Mouse (Mus musculus): ENCODE results near the gene Ptprn2. TPM values are rescaled to one million over a fixed set of nuclear protein-coding genes. Genes with fewer than 3 reads are reported as not detected.
A peak's percentile ranks its signal among the peaks of the same experiment; 100 is the strongest.

The Ptprn2 gene
- polyA plus RNA-seq, 1 experiment from 2014 or later, result 12.2 TPM

DNA sequence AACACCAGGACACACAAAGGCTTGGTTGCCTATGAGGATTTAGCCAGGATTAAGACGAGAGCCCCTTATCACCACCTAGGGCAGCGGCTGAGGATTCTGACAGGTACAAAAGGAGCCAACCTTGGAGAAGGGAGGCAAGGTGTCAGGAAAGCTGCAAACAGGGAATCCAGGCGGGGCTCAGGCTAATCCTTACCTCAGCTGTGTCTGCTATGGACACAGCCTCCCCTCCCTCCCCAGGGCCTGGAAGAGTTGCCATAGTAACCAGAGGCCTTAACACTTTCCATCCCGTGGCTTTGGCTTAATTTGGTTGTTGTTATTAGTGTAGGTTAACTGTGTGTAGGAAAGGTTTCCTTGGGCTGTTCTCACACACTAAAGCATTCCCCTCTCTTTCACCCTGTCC lies 787.6 kb downstream of the Ptprn2 start:
- Histone ChIP-seq H3K4me1 (peaks cover 56% of the 10 kb centered on the region), H3K9me3 (no peaks in the 10 kb centered on the region), H3K4me2 (replicated peaks) (no peak overlapping the region), H3K36me3 (peaks cover 90% of the 10 kb centered on the region), H3K27ac (replicated peaks) (peak overlapping the region; percentile 89), H3K27me3 (no peaks in the 10 kb centered on the region), H3K4me3 (no peak overlapping the region), H3K9ac (replicated peaks) (0 out of 2 replicates have a peak overlapping the region, but pooled peaks have one; percentile 20)
- WGBS, result 5% methylated on average over 4 of the region's 4 CpGs
- peak; percentile 74 for ATAC-seq (ENCODE audit: low FRiP score, low read depth)

DNA sequence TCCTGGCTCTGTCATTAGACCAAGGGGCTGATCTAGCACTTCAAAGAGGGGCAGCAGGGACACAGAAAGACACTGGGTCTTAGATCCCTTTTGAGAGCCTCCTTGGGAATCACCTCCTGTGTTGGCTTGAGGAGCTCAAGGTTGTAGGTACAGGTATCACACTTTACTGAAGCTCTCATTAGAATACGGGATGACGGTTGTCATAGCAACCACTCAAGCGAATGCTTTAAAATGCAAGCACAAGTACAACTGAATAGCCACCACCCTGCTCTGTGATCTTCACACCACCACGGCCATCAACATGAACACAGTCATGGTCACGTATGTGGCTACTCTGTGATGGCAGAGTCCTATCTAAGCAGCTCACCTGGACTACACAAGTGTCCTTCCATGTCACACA lies 789.1 kb downstream of the Ptprn2 start:
- Histone ChIP-seq H3K4me1 (peaks cover 44% of the 10 kb centered on the region), H3K27ac (replicated peaks) (peak overlapping the region; percentile 89), H3K9me3 (no peaks in the 10 kb centered on the region), H3K36me3 (peaks cover 96% of the 10 kb centered on the region), H3K4me2 (replicated peaks) (no peak overlapping the region), H3K9ac (replicated peaks) (no peak overlapping the region), H3K4me3 (no peak overlapping the region), H3K27me3 (no peaks in the 10 kb centered on the region)
- 73% methylated on average over 5 of the region's 5 CpGs for WGBS
- ATAC-seq (ENCODE audit: low FRiP score, low read depth), result no peak

GRCm38 (mm10) chr12:117280790-117281189 lies 795.3 kb downstream of the Ptprn2 start:
- H3K9ac ChIP-seq (replicated peaks), result no peak overlapping the region
- no peak overlapping the region for H3K27ac ChIP-seq (replicated peaks)
- no peaks in the 10 kb centered on the region for H3K27me3 ChIP-seq
- WGBS, result 95% methylated on average over 3 of the region's 3 CpGs
- no peak for ATAC-seq (ENCODE audit: low FRiP score, low read depth)
- no peaks in the 10 kb centered on the region for H3K9me3 ChIP-seq
- peaks cover 7% of the 10 kb centered on the region; the same call in 1 of the 2 replicates for H3K4me1 ChIP-seq
- H3K4me2 ChIP-seq (replicated peaks), result no peak overlapping the region
- H3K36me3 ChIP-seq, result peaks cover 41% of the 10 kb centered on the region
- H3K4me3 ChIP-seq, result no peak overlapping the region

DNA sequence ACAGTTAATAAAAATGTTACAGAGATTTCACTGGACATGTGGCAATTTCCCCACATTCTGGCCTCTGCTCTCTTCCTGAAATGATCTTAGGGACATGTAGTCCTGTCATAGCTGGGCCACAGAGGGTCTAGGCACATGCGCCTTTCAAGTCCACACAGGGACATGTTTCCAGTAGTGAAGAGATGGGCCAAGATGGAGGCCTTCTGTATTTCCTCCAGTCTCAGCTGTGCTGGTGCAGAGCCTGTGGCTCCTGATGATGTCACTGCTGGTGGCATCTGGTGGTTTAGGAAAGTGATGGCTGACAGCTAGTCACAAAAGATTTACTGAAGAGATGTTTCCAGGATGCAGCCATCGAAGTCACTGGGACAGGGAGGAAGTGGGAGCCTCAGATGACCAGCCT lies 797.1 kb downstream of the Ptprn2 start:
- H3K27ac ChIP-seq (replicated peaks), result peak overlapping the region; percentile 60
- 80% methylated on average over 2 of the region's 2 CpGs for WGBS
- no peaks in the 10 kb centered on the region for H3K27me3 ChIP-seq
- H3K9me3 ChIP-seq, result no peaks in the 10 kb centered on the region
- peaks cover 22% of the 10 kb centered on the region for H3K36me3 ChIP-seq
- no peak overlapping the region for H3K9ac ChIP-seq (replicated peaks)
- H3K4me1 ChIP-seq, result peaks cover 7% of the 10 kb centered on the region; the same call in 1 of the 2 replicates
- no peak for ATAC-seq (ENCODE audit: low FRiP score, low read depth)
- no peak overlapping the region for H3K4me3 ChIP-seq
- H3K4me2 ChIP-seq (replicated peaks), result no peak overlapping the region

- H3K27ac ChIP-seq (replicated peaks), result no peak overlapping the region
These were observed 801.9 kb downstream of the Ptprn2 start for GRCm38 (mm10) chr12:117287456-117287855.

DNA sequence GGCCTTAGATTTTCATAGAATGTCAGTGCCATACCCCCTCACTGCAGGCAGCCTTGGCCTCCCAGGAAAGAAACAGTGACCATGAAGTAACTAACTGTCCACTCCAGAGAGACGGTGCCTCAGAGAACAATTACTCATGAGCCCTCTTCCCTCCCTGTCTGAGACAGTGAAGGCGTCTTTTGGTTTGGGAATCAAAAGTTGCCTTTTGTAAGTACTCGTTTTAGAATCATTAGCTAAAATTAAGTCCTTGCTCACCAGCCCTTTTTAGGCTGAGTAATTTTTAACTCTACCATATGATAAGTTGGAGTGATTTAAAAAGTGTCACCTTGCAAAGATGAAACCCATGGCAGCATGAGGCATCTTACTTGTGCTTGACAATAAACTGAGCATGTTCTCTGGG lies 806.4 kb downstream of the Ptprn2 start:
- H3K36me3 ChIP-seq, result no peaks in the 10 kb centered on the region
- no peak overlapping the region for H3K4me3 ChIP-seq
- H3K27ac ChIP-seq (replicated peaks), result no peak overlapping the region
- WGBS, result 80% methylated on average over 3 of the region's 3 CpGs
- no peak overlapping the region for H3K9ac ChIP-seq (replicated peaks)
- no peak for ATAC-seq (ENCODE audit: low FRiP score, low read depth)
- no peaks in the 10 kb centered on the region for H3K4me1 ChIP-seq
- H3K9me3 ChIP-seq, result no peaks in the 10 kb centered on the region
- no peak overlapping the region for H3K4me2 ChIP-seq (replicated peaks)
- H3K27me3 ChIP-seq, result no peaks in the 10 kb centered on the region

More at GRCm38 (mm10) chr12:117287456-117287855, 801.9 kb downstream of the Ptprn2 start:
- peaks cover 3% of the 10 kb centered on the region; the same call in 1 of the 2 replicates for H3K4me1 ChIP-seq
- no peak overlapping the region for H3K9ac ChIP-seq (replicated peaks)
- WGBS, result 84% methylated on average over 2 of the region's 2 CpGs
- no peaks in the 10 kb centered on the region for H3K36me3 ChIP-seq
- ATAC-seq (ENCODE audit: low FRiP score, low read depth), result no peak
- no peaks in the 10 kb centered on the region for H3K27me3 ChIP-seq
- H3K4me3 ChIP-seq, result no peak overlapping the region
- no peak overlapping the region for H3K4me2 ChIP-seq (replicated peaks)
- no peaks in the 10 kb centered on the region for H3K9me3 ChIP-seq

GRCm38 (mm10) chr12:117296792-117297191 lies 811.3 kb downstream of the Ptprn2 start:
- H3K27me3 ChIP-seq, result no peaks in the 10 kb centered on the region
- no peak for ATAC-seq (ENCODE audit: low FRiP score, low read depth)
- H3K36me3 ChIP-seq, result no peaks in the 10 kb centered on the region
- no peak overlapping the region for H3K4me3 ChIP-seq
- WGBS, result 68% methylated on average over 2 of the region's 2 CpGs
- no peaks in the 10 kb centered on the region for H3K4me1 ChIP-seq
- no peak overlapping the region for H3K4me2 ChIP-seq (replicated peaks)
- no peak overlapping the region for H3K27ac ChIP-seq (replicated peaks)
- H3K9ac ChIP-seq (replicated peaks), result no peak overlapping the region
- no peaks in the 10 kb centered on the region for H3K9me3 ChIP-seq

- Histone ChIP-seq H3K9me3 (no peaks in the 10 kb centered on the region), H3K4me2 (replicated peaks) (no peak overlapping the region), H3K9ac (replicated peaks) (no peak overlapping the region), H3K4me3 (no peak overlapping the region), H3K27me3 (no peaks in the 10 kb centered on the region), H3K4me1 (peaks cover under 1% of the 10 kb centered on the region; the same call in 1 of the 2 replicates), H3K36me3 (no peaks in the 10 kb centered on the region), H3K27ac (replicated peaks) (no peak overlapping the region)
- no peak for ATAC-seq (ENCODE audit: low FRiP score, low read depth)
- WGBS, result 96% methylated on average over 3 of the region's 3 CpGs
These were observed 813.6 kb downstream of the Ptprn2 start for GRCm38 (mm10) chr12:117299084-117299483.

DNA sequence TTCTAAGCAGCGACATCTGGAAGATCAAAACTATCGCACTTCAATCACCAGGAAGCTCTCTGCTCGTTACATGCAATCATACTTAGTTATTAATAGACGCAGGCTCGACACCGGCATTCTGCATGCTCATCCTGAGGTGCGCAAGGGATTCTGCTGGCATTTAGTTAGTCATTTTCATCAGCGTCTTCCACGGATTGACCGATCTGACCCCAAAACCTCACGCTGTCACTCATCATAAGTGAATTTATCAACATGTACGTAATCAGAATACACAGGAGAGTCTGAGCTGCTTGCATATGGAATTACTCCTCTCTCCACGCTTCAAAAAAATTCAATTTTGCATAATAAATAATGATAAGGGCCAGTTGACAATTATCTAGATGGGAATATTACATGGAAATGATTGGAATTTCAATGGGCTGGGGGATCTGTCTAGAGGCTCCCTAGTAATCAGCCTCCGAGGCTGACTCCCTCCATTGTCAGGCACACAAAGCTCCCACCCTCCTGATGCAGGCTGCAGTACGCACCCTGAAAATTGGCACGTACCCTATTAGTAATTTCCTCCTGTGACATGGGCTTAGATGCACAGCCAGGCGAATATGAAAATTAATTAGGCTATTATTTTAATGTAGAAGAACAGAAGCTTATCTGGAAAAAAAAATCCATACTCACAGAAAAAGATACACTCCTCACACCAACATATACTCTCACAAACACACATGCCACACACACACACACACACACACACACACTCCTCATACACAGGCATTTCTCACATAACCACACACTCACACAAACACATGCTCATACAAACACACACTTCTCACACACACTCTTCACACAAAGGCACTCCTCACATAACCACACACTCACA lies 819.5 kb downstream of the Ptprn2 start:
- H3K27me3 ChIP-seq, result no peaks in the 10 kb centered on the region
- H3K9ac ChIP-seq (replicated peaks), result peak overlapping the region; percentile 37; the same call in 1 of the 2 replicates
- 60% methylated on average over 17 of the region's 17 CpGs for WGBS
- H3K27ac ChIP-seq (replicated peaks), result peak overlapping the region; percentile 79
- peaks cover 12% of the 10 kb centered on the region for H3K4me1 ChIP-seq
- no peak overlapping the region for H3K4me2 ChIP-seq (replicated peaks)
- no peaks in the 10 kb centered on the region for H3K36me3 ChIP-seq
- H3K9me3 ChIP-seq, result no peaks in the 10 kb centered on the region
- ATAC-seq (ENCODE audit: low FRiP score, low read depth), result peak; percentile 83
- no peak overlapping the region for H3K4me3 ChIP-seq

DNA sequence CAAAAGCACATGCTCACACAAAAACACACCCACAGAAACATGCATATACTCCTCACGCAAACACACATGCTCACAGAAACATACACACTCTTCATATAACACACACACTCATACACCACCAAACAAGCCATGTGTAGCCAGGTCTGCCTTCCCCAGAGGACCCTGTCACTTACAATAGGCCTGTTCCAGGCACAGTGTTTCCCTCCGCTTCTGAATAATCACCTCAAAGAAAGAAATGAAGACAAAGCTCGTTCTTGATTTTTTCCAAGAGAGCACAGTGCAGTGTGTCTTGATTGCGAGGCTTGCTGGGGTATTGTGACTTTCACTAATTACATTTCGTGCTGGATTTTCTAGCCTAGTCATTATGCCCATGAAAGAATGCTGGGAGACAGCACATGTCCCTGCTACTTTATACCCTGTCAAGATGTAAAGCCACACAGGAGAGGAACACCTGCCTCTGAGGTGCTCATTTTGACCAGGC lies 820.1 kb downstream of the Ptprn2 start:
- Histone ChIP-seq H3K4me1 (peaks cover 12% of the 10 kb centered on the region), H3K4me3 (no peak overlapping the region), H3K9me3 (no peaks in the 10 kb centered on the region), H3K27me3 (no peaks in the 10 kb centered on the region), H3K9ac (replicated peaks) (peak overlapping the region; percentile 37; the same call in 1 of the 2 replicates), H3K36me3 (no peaks in the 10 kb centered on the region), H3K4me2 (replicated peaks) (no peak overlapping the region), H3K27ac (replicated peaks) (peak overlapping the region; percentile 79)
- ATAC-seq (ENCODE audit: low FRiP score, low read depth), result peak; percentile 68
- WGBS, result 40% methylated on average over 5 of the region's 5 CpGs

GRCm38 (mm10) chr12:117312079-117312478 lies 826.6 kb downstream of the Ptprn2 start:
- H3K9ac ChIP-seq (replicated peaks), result no peak overlapping the region
- peaks cover 11% of the 10 kb centered on the region for H3K4me1 ChIP-seq
- H3K27me3 ChIP-seq, result no peaks in the 10 kb centered on the region
- H3K9me3 ChIP-seq, result no peaks in the 10 kb centered on the region
- no peak overlapping the region for H3K4me3 ChIP-seq
- H3K36me3 ChIP-seq, result no peaks in the 10 kb centered on the region
- H3K4me2 ChIP-seq (replicated peaks), result no peak overlapping the region
- no peak overlapping the region for H3K27ac ChIP-seq (replicated peaks)
- WGBS, result 82% methylated on average over 6 of the region's 6 CpGs
- no peak for ATAC-seq (ENCODE audit: low FRiP score, low read depth)

DNA sequence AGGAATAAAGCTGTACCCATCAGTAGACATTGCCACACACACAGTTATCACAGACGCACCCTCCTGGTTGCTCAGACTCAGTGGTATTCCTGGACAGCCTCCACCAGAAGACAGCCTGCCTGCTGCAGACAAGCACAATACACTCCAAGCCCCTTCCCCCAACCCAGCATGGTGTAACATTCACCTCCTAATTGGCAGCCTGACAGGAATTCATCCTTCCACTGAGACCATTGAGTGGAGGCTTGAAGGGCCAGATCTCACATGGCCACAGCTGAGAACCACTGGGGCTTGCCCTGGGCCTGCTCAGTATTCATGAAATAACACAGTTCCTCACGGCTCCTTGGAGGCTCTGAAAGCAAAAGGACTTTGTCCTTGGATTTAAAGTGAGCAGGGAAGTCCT lies 829.5 kb downstream of the Ptprn2 start:
- 46% methylated on average over 2 of the region's 2 CpGs for WGBS
- no peaks in the 10 kb centered on the region for H3K9me3 ChIP-seq
- H3K27ac ChIP-seq (replicated peaks), result peak overlapping the region; percentile 32; the same call in 1 of the 2 replicates
- H3K4me3 ChIP-seq, result no peak overlapping the region
- no peak overlapping the region for H3K9ac ChIP-seq (replicated peaks)
- H3K4me1 ChIP-seq, result peaks cover 11% of the 10 kb centered on the region
- no peaks in the 10 kb centered on the region for H3K36me3 ChIP-seq
- H3K4me2 ChIP-seq (replicated peaks), result no peak overlapping the region
- ATAC-seq (ENCODE audit: low FRiP score, low read depth), result peak; percentile 75
- no peaks in the 10 kb centered on the region for H3K27me3 ChIP-seq

All from midbrain, embryonic 12.5 days (tissue).